In the genomic region with DNA sequence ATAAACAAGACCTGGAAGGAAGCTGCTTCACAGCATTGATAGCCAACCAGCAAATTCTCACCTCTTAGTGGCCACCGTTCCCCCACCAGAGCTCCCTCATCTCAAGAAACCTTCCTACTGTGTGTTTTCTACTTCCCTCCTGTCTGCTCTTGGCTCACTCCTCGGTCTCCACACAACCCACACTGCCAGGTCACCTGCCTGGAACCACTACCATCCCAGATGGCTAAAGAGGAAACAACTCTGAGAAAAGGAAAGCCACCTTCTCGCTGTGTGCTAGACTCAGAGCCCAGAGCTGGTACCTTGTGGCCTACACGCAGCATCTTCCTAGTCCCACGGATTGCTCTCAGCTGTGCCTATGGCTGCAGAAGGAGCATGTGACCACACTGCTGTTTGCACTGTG, we compare ENCODE assay signal across 18 mouse cellular contexts.
A peak's percentile ranks its signal among the peaks of the same experiment; 100 is the strongest.
DNase-seq lines count a peak whose midpoint lies in the region; ATAC-seq lines count a peak whose summit lies in the region.
"Had no signal": no experiment of that assay in that cellular context is flagged by ENCODE, and none has a peak within 500 bp of the region (broad histone marks: within the 10 kb centered on the region; RNA-seq: fewer than 3 reads in every experiment).

No protein-coding gene starts in this region.

- DNase-seq in cerebellum, adult 11-12 months: peak; percentile 4
- no peak for DNase-seq in cerebellum, adult 11 months
- peak; percentile 14 for DNase-seq in cerebellum, adult 9-10 months
- DNase-seq in cerebellum, postnatal 14 days: peak; percentile 48 to 67
- no peak for DNase-seq in kidney, adult 11 months
- DNase-seq in layer of hippocampus, adult 11-12 months (ENCODE audit: low spot score): no peak
- DNase-seq in MN1 (ENCODE audit: low spot score): no peak
- DNase-seq: adrenal gland, adult 2 months; adrenal gland, postnatal 14 days; B cell, adult 2 months; embryo, embryonic 11 days; gastrocnemius, postnatal 36 days; heart, adult 2 months; heart, postnatal 14 days; kidney, adult 8-10 months had no signal

- ATAC-seq in megakaryocyte, adult 5-6 weeks (ENCODE audit: poor library complexity, severe bottlenecking): 0 out of 2 replicates have a peak, but pooled peaks have one; percentile 9
- ATAC-seq: forebrain, embryonic 15.5 days; intestine, postnatal 0 days had no signal

Comparison
In these comparisons a context has a peak if more than half of its experiments do, and no peak if none do; other contexts are left out.
1. DNase-seq: peak in cerebellum, adult 11-12 months (single experiment), cerebellum, adult 9-10 months (single experiment) and cerebellum, postnatal 14 days (2 of 2); none in cerebellum, adult 11 months (single experiment), kidney, adult 11 months (single experiment), layer of hippocampus, adult 11-12 months (single experiment) and MN1 (single experiment).